Mouse (Mus musculus) heart, embryonic 15.5 days (tissue): ENCODE data around the gene Zfp983. TPM values are rescaled to one million over a fixed set of nuclear protein-coding genes. Genes with fewer than 3 reads are reported as not detected.
A peak's percentile ranks its signal among the peaks of the same experiment; 100 is the strongest.
"Not testable (repeated sequence)": the region's sequence is repeated elsewhere in the genome, so short reads cannot be mapped to it uniquely, and the experiment has no call there.

Source experiments
- ATAC-seq: fragments of 200-750 bp; cut with Nextera tagmentation; replicated peaks from 2 replicates; pipeline ENCODE4 v1.8.0; 2017; ENCODE audit warnings: low read depth, moderate TSS enrichment; ENCODE audit not compliant: insufficient number of reproducible peaks, insufficient read depth, low FRiP score
- H3K27ac ChIP-seq: fragments of 300-500 bp; sonication (generic); 2 replicates; pipeline ENCODE4 v1.5.1; 2015; ENCODE audit warnings: mild to moderate bottlenecking, inconsistent platforms
- H3K27me3 ChIP-seq: fragments of 300-500 bp; sonication (generic); 2 replicates; pipeline ENCODE4 v1.6.1; 2015; ENCODE audit warnings: inconsistent platforms
- H3K36me3 ChIP-seq: fragments of 300-500 bp; sonication (generic); 2 replicates; pipeline ENCODE4 v1.6.1; 2015; ENCODE audit warnings: mild to moderate bottlenecking, inconsistent platforms
- H3K4me1 ChIP-seq: fragments of 300-500 bp; sonication (generic); replicated peaks from 2 replicates; pipeline ENCODE4 v1.6.1; 2015; ENCODE audit warnings: inconsistent platforms
- H3K4me2 ChIP-seq: fragments of 300-500 bp; sonication (generic); 2 replicates; pipeline ENCODE4 v1.6.1; 2015; ENCODE audit warnings: inconsistent platforms, mild to moderate bottlenecking, moderate library complexity
- H3K4me3 ChIP-seq: fragments of 300-500 bp; sonication (generic); 2 replicates; pipeline ENCODE4 v1.5.1; 2015; ENCODE audit warnings: mild to moderate bottlenecking, inconsistent platforms
- H3K9ac ChIP-seq: fragments of 300-500 bp; sonication (generic); 2 replicates; pipeline ENCODE4 v1.6.1; 2015; ENCODE audit warnings: mild to moderate bottlenecking, inconsistent platforms
- H3K9me3 ChIP-seq: fragments of 300-500 bp; sonication (generic); replicated peaks from 2 replicates; pipeline ENCODE4 v1.6.1; 2016; ENCODE audit warnings: inconsistent platforms
- WGBS: fragments of 180-500 bp; shearing (Covaris S2); methylation state at CpG from one replicate; pipeline ENCODE4 v1.1.7; 2015; ENCODE audit warnings: mixed read lengths; 5-methylcytosine and 5-hydroxymethylcytosine counted together
- polyA plus RNA-seq: library from polyadenylated mRNA; unstranded; fragments of >200 nt; fragmentation: Nextera tagmentation; extraction: Ambion mirVana; gene quantifications from 2 replicates; pipeline ENCODE4 v1.2.1, GENCODE M21; 2015

The Zfp983 gene
- 2.6 and 2.7 TPM in 2 replicates for polyA plus RNA-seq

DNA sequence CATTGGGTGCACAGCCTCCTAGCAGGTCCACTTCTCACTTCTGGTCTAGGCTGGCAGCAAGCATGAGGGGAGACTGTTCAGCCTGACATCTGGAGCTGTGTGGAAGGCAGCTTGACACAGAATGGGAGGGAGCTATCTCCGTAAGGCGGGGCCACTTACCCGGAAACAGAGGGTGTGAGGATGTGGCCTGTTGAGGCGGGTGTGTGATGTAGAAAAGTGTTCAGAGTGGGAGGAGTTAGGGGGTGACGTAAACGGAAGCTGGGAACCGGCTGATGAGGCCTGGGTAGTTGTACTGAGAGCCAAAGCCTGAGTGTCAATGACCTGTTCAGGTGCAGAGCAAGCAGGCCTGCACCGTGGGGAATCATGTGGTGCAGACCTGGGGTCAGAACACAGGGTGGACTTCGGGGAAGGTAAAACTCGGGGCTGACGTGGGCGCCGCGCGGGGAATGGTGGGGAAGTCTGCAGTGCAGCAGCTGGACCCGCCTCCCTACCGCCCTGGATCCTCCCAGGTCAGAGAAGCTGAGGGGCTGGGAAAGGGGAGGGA, at the start of gene Zfp983:
Gene Zfp983, plus strand, starts transcription at position 261 of the 544 bp plus-strand sequence.
- H3K27me3 ChIP-seq, H3K4me1 ChIP-seq, H3K9me3 ChIP-seq, H3K36me3 ChIP-seq: not testable (repeated sequence)
- H3K9ac ChIP-seq: peak within 1 kb of the TSS; percentile 43
- ATAC-seq: peak; percentile 99
- H3K4me3 ChIP-seq: peak within 1 kb of the TSS; percentile 58
- under 1% methylated on average over 17 of the region's 17 CpGs for WGBS
- H3K27ac ChIP-seq: peak within 1 kb of the TSS; percentile 76
- peak within 1 kb of the TSS; percentile 59 for H3K4me2 ChIP-seq

DNA sequence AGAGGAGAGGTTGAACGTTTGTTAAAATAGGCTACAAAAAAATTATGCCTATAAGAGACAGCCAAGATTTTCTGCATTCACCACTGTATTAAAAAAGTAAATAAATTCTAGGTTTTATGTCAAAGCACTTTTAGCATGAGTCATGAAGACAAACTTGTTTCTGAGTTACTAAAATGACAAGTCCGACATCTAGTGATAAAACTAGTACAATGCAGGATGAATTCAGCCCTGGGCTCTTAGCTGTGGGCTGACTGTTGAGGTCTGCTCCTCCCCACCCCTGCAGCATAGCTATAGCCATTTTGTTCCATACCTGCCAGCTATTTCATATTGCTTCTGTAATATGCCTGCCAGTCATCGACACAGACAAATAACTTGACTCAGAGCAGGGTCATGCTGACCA, 34.1 kb upstream of the Zfp983 start:
- H3K36me3 ChIP-seq: no peaks in the 10 kb centered on the region
- ATAC-seq: no peak
- H3K27me3 ChIP-seq: no peaks in the 10 kb centered on the region
- H3K4me1 ChIP-seq: no peaks in the 10 kb centered on the region
- H3K27ac ChIP-seq: no peak overlapping the region
- H3K4me2 ChIP-seq: no peak overlapping the region
- no peak overlapping the region for H3K9ac ChIP-seq
- H3K4me3 ChIP-seq: no peak overlapping the region
- 70% methylated on average over 3 of the region's 3 CpGs for WGBS
- no peaks in the 10 kb centered on the region for H3K9me3 ChIP-seq

DNA sequence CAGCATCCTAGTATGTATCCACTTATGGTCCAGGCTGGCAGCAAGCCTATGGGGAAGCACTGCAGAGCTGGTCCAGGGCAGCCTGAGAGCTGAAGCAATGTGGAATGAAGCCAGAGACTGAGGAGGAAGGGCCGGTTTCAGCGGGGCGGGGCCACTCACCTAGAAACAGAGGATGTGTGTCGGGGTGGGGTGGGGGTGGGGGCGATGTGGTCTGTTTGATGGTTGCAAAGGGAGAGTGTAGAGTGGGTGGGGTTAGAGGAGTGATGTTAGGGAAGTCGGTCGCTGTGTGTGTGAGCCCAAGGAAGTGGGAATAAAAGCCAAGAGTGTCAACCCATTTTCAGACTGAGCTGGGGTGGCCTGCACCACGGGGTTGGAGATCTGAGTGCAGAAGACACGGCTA, 33.1 kb upstream of the Zfp983 start:
- 10% methylated on average over 9 of the region's 9 CpGs for WGBS
- no peaks in the 10 kb centered on the region for H3K36me3 ChIP-seq
- no peaks in the 10 kb centered on the region for H3K9me3 ChIP-seq
- H3K4me1 ChIP-seq: no peaks in the 10 kb centered on the region
- H3K9ac ChIP-seq: no peak overlapping the region
- H3K27me3 ChIP-seq: no peaks in the 10 kb centered on the region
- peak overlapping the region; percentile 49 for H3K4me2 ChIP-seq
- ATAC-seq: 0 out of 2 replicates have a peak, but pooled peaks have one; percentile 39
- H3K27ac ChIP-seq: no peak overlapping the region
- no peak overlapping the region; the same call in 1 of the 2 replicates for H3K4me3 ChIP-seq

DNA sequence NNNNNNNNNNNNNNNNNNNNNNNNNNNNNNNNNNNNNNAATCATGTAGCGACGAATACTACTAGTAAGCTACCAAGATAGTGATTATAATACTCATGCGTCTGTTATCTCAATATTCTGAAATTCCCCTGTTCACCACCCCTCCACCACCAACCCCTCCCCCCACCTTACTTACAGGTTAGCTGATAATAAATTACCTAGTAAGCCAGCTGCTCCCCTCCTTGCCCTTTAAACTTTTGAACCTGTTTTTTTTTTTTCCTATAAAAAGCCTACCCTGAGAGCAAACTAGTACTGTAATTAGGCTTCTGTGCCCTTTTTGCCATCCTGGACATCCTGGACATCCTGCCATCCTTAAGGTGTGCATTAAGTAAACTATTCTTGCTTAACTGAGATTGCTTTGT, 26.8 kb upstream of the Zfp983 start:
- Histone ChIP-seq H3K27ac (no peak overlapping the region), H3K9ac (no peak overlapping the region), H3K4me3 (no peak overlapping the region), H3K4me2 (no peak overlapping the region), H3K36me3 (no peaks in the 10 kb centered on the region), H3K4me1 (no peaks in the 10 kb centered on the region), H3K9me3 (no peaks in the 10 kb centered on the region), H3K27me3 (no peaks in the 10 kb centered on the region)
- WGBS: no CpG with 5 or more reads among the region's 3 CpGs
- ATAC-seq: no peak

DNA sequence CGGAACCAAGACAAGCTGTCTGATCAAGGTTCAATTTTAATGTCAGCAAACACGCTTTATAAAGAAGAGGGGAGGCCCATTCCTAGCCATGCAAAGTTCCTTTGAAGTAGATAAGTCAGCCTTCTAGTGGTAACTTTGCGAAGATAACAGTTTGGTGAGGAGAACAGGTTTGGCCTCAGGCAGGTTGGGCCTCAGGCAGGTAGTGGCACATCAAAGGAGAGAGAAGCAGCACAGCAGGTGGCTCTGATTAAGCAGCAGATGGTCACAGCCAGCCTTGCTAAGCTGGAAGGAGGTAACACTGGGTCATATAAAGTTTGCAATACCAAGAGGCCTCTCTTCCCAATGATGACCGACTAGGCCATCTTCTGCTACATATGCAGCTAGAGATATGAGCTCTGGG, 14.7 kb upstream of the Zfp983 start:
- not testable (repeated sequence) for H3K27ac ChIP-seq, H3K9me3 ChIP-seq, ATAC-seq, H3K4me3 ChIP-seq, H3K4me1 ChIP-seq, H3K4me2 ChIP-seq, H3K27me3 ChIP-seq, H3K9ac ChIP-seq, H3K36me3 ChIP-seq
- WGBS: 49% methylated on average over 4 of the region's 4 CpGs

DNA sequence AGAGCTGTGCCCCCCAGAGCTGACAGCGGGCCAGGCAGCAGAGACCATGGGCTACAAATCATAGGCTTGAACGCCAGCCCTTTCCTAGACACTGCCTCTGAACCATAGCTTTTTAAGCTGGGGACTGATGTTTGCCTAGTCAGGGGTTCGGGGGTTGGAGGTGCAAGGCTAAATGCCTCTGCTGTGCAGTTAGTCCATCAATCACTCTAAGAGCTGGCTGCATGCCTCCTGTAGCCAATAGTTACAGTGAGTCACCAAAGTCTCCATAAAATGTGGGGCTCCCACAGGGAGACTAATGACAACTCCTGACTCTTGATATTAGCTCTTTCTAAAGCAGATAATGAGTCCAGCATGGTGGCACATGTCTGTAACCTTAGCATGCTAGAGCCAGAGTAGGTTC, 1.6 kb upstream of the Zfp983 start:
- Histone ChIP-seq H3K4me1 (no peaks in the 10 kb centered on the region), H3K27me3 (no peaks in the 10 kb centered on the region), H3K4me3 (no peak overlapping the region), H3K9ac (no peak overlapping the region), H3K27ac (no peak overlapping the region), H3K4me2 (no peak overlapping the region), H3K9me3 (no peaks in the 10 kb centered on the region), H3K36me3 (0 out of 2 replicates have a peak, but pooled peaks cover 4% of the 10 kb centered on the region)
- ATAC-seq: no peak
- WGBS: 68% methylated on average over 3 of the region's 3 CpGs

DNA sequence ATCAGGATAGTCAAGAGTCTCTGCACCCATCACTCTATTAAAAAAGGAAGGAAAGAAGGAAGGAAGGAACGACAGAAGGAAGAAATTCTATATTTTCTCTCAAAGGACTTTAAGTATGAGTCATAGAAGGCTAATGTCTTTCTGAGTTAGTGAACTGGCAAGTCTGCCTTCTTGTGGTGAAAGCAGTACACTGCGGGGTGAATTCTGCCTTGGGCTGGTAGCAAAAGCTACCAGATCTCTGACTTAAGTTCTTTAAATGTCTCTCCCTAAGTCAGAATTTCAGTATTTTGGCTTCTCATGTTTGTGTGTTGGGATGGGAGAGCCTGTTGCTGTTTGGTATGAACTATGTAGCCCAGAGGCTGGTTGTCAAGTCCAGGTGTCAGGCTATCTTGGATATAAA, 488 bp upstream of the Zfp983 start:
- H3K9ac ChIP-seq: peak overlapping the region; percentile 11; the same call in 1 of the 2 replicates
- no peak for ATAC-seq
- 22% methylated on average over 2 of the region's 2 CpGs for WGBS

DNA sequence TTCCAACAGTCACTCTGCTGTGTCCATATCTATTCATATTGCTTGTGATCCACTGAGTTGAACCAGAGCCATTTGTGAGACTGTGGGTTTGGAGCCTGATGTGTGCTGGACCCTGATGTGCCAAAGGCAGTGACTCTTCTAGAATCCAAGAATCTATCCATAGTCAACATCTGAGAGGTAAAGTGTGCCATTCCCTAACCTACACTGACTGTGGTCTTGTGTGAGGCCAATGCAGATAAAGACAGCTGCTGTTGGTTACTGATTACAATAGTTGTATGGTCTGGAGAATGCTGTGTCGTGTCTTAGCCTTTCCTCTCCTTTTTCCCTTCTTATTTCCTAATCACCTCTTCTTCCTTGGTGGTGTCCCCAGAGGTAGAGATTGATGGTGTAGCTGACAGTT, 28.4 kb downstream of the Zfp983 start:
- ATAC-seq, H3K4me2 ChIP-seq: not testable (repeated sequence)
- 17% methylated on average over 1 of the region's 1 CpGs for WGBS

More for the DNA sequence above, 488 bp upstream of the Zfp983 start:
- Histone ChIP-seq H3K4me1 (no peaks in the 10 kb centered on the region), H3K27me3 (no peaks in the 10 kb centered on the region), H3K4me2 (peak overlapping the region; percentile 59), H3K4me3 (peak overlapping the region; percentile 58), H3K27ac (peak overlapping the region; percentile 76), H3K36me3 (0 out of 2 replicates have a peak, but pooled peaks cover 4% of the 10 kb centered on the region), H3K9me3 (no peaks in the 10 kb centered on the region)

DNA sequence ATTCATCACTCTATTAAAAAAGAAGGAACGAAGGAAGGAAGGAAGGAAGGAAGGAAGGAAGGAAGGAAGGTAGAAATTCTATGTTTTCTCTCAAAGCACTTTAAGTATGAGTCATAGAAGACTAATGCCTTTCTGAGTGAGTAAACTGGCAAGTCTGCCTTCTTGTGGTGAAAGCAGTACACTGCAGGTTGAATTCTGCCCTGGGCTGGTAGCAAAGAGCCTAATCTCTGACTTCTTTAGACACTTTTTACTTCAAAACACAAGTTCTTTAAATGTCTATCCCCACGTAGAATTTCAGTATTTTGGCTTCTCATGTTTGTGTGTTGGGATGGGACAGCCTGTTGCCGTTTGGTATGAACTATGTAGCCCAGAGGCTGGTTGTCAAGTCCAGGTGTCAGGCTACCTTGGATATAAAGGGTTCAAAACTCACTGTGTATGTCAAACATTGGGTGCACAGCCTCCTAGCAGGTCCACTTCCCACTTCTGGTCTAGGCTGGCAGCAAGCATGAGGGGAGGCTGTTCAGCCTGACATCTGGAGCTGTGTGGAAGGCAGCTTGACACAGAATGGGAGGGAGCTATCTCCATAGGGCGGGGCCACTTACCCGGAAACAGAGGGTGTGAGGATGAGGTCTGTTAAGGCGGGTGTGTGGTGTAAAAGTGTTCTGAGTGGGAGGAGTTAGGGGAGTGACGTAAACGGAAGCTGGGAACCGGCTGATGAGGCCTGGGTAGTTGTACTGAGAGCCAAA, 29.0 kb downstream of the Zfp983 start:
- H3K4me3 ChIP-seq: peak overlapping the region; percentile 59
- peak; percentile 100 for ATAC-seq
- peak overlapping the region; percentile 50 for H3K9ac ChIP-seq
- H3K27me3 ChIP-seq: no peaks in the 10 kb centered on the region
- no peaks in the 10 kb centered on the region for H3K9me3 ChIP-seq
- peak overlapping the region; percentile 70 for H3K4me2 ChIP-seq
- no peaks in the 10 kb centered on the region for H3K4me1 ChIP-seq
- peak overlapping the region; percentile 65 for H3K27ac ChIP-seq
- no peaks in the 10 kb centered on the region for H3K36me3 ChIP-seq
- 2% methylated on average over 9 of the region's 9 CpGs for WGBS

More for the DNA sequence above, 28.4 kb downstream of the Zfp983 start:
- not testable (repeated sequence) for H3K4me1 ChIP-seq, H3K9ac ChIP-seq, H3K4me3 ChIP-seq, H3K27ac ChIP-seq, H3K9me3 ChIP-seq, H3K36me3 ChIP-seq, H3K27me3 ChIP-seq

DNA sequence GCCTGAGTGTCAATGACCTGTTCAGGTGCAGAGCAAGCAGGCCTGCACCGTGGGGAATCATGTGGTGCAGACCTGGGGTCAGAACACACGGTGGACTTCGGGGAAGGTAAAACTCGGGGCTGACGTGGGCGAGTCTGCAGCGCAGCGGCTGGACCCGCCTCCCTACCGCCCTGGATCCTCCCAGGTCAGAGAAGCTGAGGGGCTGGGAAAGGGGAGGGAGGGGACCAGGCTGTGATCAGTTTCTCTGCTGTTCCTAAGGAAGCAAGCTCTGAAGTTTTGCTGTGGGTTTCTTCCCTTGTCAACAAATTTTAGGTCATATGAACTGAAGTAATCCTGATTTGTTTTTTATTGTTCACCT, 29.6 kb downstream of the Zfp983 start:
- Histone ChIP-seq H3K27ac (peak overlapping the region; percentile 65), H3K4me2 (peak overlapping the region; percentile 70), H3K4me3 (peak overlapping the region; percentile 59), H3K9ac (peak overlapping the region; percentile 50)
- not testable (repeated sequence) for H3K27me3 ChIP-seq, H3K36me3 ChIP-seq, H3K4me1 ChIP-seq, H3K9me3 ChIP-seq
- ATAC-seq: peak; percentile 75
- WGBS: under 1% methylated on average over 10 of the region's 10 CpGs

DNA sequence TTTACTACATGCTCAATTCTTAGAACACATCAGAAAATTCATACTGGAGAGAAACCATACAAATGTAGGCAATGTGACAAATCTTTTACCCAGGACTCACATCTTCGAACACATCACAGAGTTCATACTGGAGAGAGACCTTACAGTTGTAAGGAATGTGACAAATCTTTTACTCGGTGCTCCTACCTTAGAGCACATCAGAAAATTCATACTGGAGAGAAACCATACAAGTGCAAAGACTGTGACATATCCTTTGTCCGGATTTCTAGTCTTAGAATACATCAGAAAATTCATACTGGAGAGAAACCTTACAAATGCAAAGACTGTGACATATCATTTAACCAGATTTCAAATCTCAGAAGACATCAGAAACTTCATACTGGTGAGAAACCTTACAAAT, 41.1 kb downstream of the Zfp983 start, which contains the start of gene Gm10226:
Gene Gm10226, plus strand, starts transcription at position 301 of the 400 bp plus-strand sequence.
- H3K27me3 ChIP-seq: no peaks in the 10 kb centered on the region
- no peak within 1 kb of the TSS for H3K27ac ChIP-seq
- H3K9ac ChIP-seq: no peak within 1 kb of the TSS
- no peaks in the 10 kb centered on the region for H3K9me3 ChIP-seq
- ATAC-seq: no peak
- no peak within 1 kb of the TSS for H3K4me3 ChIP-seq
- WGBS: 80% methylated on average over 3 of the region's 3 CpGs
- H3K4me1 ChIP-seq: no peaks in the 10 kb centered on the region
- H3K4me2 ChIP-seq: no peak within 1 kb of the TSS
- peaks cover 17% of the 10 kb centered on the region for H3K36me3 ChIP-seq

DNA sequence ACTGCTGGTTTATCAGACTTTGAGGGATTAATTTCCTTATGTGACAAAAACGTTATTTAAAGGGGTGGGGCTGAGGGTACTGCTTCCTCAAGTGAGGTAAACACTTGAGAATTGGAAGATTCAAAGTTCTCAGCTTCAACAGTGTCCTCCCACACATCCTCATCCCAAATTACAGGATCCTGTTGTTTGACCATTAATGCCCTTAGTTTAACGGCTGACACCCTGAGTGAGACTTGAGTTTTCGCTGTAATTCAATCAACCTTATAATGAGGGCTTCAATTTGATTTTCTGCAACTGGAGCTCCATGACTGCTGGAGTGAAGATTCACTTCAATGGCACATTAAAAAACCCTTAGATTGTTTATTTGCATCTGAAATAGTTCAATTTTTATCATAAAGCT, 42.9 kb downstream of the Zfp983 start:
- no peak overlapping the region for H3K4me3 ChIP-seq
- H3K27me3 ChIP-seq: no peaks in the 10 kb centered on the region
- H3K4me2 ChIP-seq: no peak overlapping the region
- H3K9ac ChIP-seq: no peak overlapping the region
- 74% methylated on average over 3 of the region's 3 CpGs for WGBS
- no peak for ATAC-seq
- no peak overlapping the region for H3K27ac ChIP-seq
- H3K36me3 ChIP-seq: peaks cover 17% of the 10 kb centered on the region
- no peaks in the 10 kb centered on the region for H3K9me3 ChIP-seq
- no peaks in the 10 kb centered on the region for H3K4me1 ChIP-seq
